Mouse (Mus musculus) ES-Bruce4 (cell line): ENCODE measurements around the gene Map3k14.

Source experiments
- CTCF ChIP-seq: IDR thresholded peaks from one replicate; pipeline ENCODE4 v1.8.1; 2011; ENCODE audit warnings: low read depth, low read length
- EP300 ChIP-seq: IDR thresholded peaks from 2 replicates; pipeline ENCODE4 v1.6.1; 2011; ENCODE audit warnings: low read depth, low read length; ENCODE audit not compliant: insufficient read depth
- POLR2A ChIP-seq: IDR thresholded peaks from one replicate; pipeline ENCODE4 v1.8.1; 2011; ENCODE audit warnings: low read length; ENCODE audit not compliant: insufficient read depth

DNA sequence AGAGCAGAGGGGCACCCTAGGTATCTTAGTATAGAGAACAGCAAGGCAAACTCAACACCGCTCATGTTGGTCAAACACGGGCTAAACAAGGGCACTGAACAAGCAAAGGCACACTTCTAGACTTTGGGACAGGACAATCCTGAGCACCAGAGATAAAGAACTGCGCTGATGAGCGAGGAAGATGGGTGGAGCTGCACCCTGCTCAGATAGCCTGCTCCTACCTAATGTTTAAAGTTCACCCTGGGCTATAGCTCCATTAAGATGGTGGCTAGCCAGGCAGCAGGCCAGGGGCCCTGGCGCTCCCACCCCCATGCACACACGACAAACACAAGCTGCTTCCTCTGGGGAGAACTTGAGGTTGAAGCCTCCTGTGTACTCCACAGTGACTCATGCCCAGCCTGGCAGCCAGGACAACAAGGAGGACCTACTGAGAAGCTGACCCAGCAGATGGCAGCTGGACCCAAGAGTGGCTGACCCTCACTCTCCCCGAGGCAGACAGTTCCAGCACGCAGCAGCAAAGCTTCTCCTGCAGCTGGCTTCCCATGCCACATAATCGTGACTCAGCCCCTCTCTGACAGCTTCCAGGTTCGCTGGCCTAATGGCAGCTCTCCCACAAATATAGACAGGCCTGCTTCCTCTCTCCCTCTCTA lies 21.1 kb downstream of the Map3k14 start:
- TF ChIP-seq EP300: no peak
- no peak for TF ChIP-seq CTCF
- no peak for TF ChIP-seq POLR2A
